Mouse (Mus musculus) liver, postnatal 0 days (tissue): Measurements from ENCODE around the gene C87436. TPM values are rescaled to one million over a fixed set of nuclear protein-coding genes. Genes with fewer than 3 reads are reported as not detected.
A peak's percentile ranks its signal among the peaks of the same experiment; 100 is the strongest.

ENCODE experiments used
- ATAC-seq: fragments of 200-750 bp; cut with Nextera tagmentation; 2 replicates; pipeline ENCODE4 v1.8.0; 2017; ENCODE audit warnings: mild to moderate bottlenecking, moderate library complexity
- DNase-seq: peaks from one replicate; pipeline ENCODE4 v3.0.0-alpha.2; 2016
- H3K27ac ChIP-seq: fragments of 300-500 bp; sonication (generic); 2 replicates; pipeline ENCODE4 v1.5.1; 2014; ENCODE audit warnings: antibody characterized with exemption, moderate library complexity, mild to moderate bottlenecking, low read depth
- H3K27me3 ChIP-seq: fragments of 300-500 bp; sonication (generic); 2 replicates; pipeline ENCODE4 v1.6.1; 2014; ENCODE audit warnings: low read length, control low read depth, mixed read lengths; ENCODE audit not compliant: insufficient read depth
- H3K36me3 ChIP-seq: fragments of 300-500 bp; sonication (generic); replicated peaks from 2 replicates; pipeline ENCODE4 v1.6.1; 2014; ENCODE audit warnings: mild to moderate bottlenecking, control low read depth, low read length, moderate library complexity, mixed read lengths; ENCODE audit not compliant: insufficient read depth
- H3K4me1 ChIP-seq: fragments of 300-500 bp; sonication (generic); 2 replicates; pipeline ENCODE4 v1.6.1; 2014; ENCODE audit warnings: antibody characterized with exemption, mild to moderate bottlenecking, control low read depth; ENCODE audit not compliant: insufficient read depth
- H3K4me2 ChIP-seq: fragments of 300-500 bp; sonication (generic); 2 replicates; pipeline ENCODE4 v1.6.1; 2014; ENCODE audit warnings: low read depth, mild to moderate bottlenecking, low read length, moderate library complexity, mixed read lengths
- H3K4me3 ChIP-seq: fragments of 300-500 bp; sonication (generic); 2 replicates; pipeline ENCODE4 v1.5.1; 2014; ENCODE audit warnings: low read depth, low read length
- H3K9ac ChIP-seq: fragments of 300-500 bp; sonication (generic); replicated peaks from 2 replicates; pipeline ENCODE4 v1.6.1; 2014; ENCODE audit warnings: mild to moderate bottlenecking, moderate library complexity
- H3K9me3 ChIP-seq: fragments of 300-500 bp; sonication (generic); 2 replicates; pipeline ENCODE4 v1.6.1; 2016; ENCODE audit warnings: mild to moderate bottlenecking, control low read depth, low read length, mixed read lengths
- CTCF ChIP-seq: sonication (generic); IDR thresholded peaks from 2 replicates; pipeline ENCODE4 v1.5.1; 2016; ENCODE audit warnings: antibody characterized with exemption, low read depth
- EP300 ChIP-seq: IDR thresholded peaks from 2 replicates; pipeline ENCODE4 v1.6.1; 2016; ENCODE audit warnings: antibody characterized with exemption, low read depth, mild to moderate bottlenecking
- WGBS: fragments of 180-500 bp; shearing (Covaris S2); extraction: QIAGEN DNeasy Blood & Tissue Kit; methylation state at CpG from one replicate; pipeline ENCODE4 v1.1.7; 2014; ENCODE audit not compliant: insufficient replicate concordance; 5-methylcytosine and 5-hydroxymethylcytosine counted together
- polyA plus RNA-seq: library from polyadenylated mRNA; unstranded; fragments of >200 nt; fragmentation: Nextera tagmentation; extraction: Ambion mirVana; gene quantifications from 2 replicates; pipeline ENCODE4 v1.2.1, GENCODE M21; 2015

The C87436 gene
- polyA plus RNA-seq, 1 experiment from 2014 or later, result 9.5 TPM

DNA sequence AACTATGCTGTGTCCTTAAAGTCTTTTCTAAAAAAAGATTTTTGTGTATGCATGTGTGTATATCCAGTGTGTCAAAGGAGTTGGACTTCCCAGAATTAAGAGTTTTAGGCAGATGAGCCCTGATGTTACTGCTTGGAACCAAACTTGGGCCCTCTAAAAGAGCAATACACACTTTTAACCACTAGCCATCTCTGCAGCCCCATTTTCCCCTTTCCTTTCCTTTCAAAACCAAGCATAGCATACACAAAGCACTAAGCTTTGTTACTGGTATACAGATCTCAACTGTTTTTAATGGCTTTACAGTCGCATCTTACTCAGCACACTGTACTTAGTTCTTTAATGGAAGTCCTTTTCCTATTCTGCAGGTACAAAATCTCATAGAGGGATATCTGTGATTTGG is 1.4 kb downstream of the C87436 start:
- TF ChIP-seq CTCF (no peak), EP300 (no peak)
- H3K4me2 ChIP-seq, result peak overlapping the region; percentile 72
- peaks cover 10% of the 10 kb centered on the region for H3K4me1 ChIP-seq
- H3K27ac ChIP-seq, result peak overlapping the region; percentile 99; the same call in 1 of the 2 replicates
- DNase-seq (no peak), ATAC-seq (no peak)
- no peaks in the 10 kb centered on the region for H3K27me3 ChIP-seq
- H3K9ac ChIP-seq, result peak overlapping the region; percentile 91
- H3K9me3 ChIP-seq, result no peaks in the 10 kb centered on the region
- peaks cover 13% of the 10 kb centered on the region for H3K36me3 ChIP-seq
- 82% methylated on average over 1 of the region's 1 CpGs for WGBS
- peak overlapping the region; percentile 70 for H3K4me3 ChIP-seq

DNA sequence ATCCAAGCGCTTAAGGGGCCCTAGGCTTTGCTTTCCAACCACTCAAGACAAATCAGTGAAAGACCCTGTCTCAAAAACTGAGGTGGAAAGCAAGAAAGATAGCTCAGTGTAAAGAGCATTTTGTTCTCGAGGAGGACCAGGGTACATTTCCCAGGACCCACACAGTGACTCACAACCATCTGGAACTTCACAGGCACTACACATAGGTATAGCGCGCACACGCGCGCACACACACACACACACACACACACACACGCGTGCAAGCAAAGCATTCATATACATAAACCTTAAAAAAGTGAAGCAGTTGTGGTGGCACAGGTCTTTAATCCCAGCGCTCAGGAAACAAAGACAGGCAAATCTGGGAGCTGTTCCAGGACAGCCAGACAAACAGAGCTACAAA is 3.4 kb downstream of the C87436 start:
- no peaks in the 10 kb centered on the region for H3K27me3 ChIP-seq
- peaks cover 10% of the 10 kb centered on the region for H3K4me1 ChIP-seq
- H3K4me3 ChIP-seq, result no peak overlapping the region
- TF ChIP-seq CTCF, result no peak
- peaks cover 21% of the 10 kb centered on the region for H3K36me3 ChIP-seq
- no peak for DNase-seq
- H3K27ac ChIP-seq, result no peak overlapping the region
- ATAC-seq, result no peak
- no peaks in the 10 kb centered on the region for H3K9me3 ChIP-seq
- no peak overlapping the region for H3K4me2 ChIP-seq
- 91% methylated on average over 10 of the region's 10 CpGs for WGBS
- no peak overlapping the region for H3K9ac ChIP-seq

DNA sequence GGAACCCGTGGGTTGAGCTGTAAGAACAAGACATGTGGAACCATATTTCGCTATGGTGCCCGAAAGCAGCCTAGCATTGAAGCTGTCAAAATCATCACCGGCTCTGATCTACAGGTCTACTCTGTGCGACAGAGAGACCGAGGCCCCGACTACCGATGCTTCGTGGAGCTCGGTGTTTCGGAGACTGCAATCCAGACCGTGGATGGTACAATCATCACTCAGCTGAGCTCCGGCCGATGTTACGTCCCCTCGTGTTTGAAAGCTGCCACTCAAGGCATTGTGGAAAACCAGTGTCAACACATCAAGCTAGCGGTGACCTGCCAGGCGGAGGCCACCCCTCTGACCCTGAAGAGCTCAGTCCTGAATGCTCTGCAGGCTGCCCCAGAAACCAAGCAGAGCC is 7.4 kb downstream of the C87436 start:
- Histone ChIP-seq H3K36me3 (peaks cover 44% of the 10 kb centered on the region), H3K4me1 (no peaks in the 10 kb centered on the region), H3K4me3 (no peak overlapping the region), H3K27me3 (no peaks in the 10 kb centered on the region), H3K9ac (no peak overlapping the region), H3K9me3 (no peaks in the 10 kb centered on the region), H3K27ac (no peak overlapping the region), H3K4me2 (no peak overlapping the region)
- 90% methylated on average over 18 of the region's 18 CpGs for WGBS
- no peak for DNase-seq
- no peak for ATAC-seq
- no peak for TF ChIP-seq CTCF
- TF ChIP-seq EP300, result no peak

DNA sequence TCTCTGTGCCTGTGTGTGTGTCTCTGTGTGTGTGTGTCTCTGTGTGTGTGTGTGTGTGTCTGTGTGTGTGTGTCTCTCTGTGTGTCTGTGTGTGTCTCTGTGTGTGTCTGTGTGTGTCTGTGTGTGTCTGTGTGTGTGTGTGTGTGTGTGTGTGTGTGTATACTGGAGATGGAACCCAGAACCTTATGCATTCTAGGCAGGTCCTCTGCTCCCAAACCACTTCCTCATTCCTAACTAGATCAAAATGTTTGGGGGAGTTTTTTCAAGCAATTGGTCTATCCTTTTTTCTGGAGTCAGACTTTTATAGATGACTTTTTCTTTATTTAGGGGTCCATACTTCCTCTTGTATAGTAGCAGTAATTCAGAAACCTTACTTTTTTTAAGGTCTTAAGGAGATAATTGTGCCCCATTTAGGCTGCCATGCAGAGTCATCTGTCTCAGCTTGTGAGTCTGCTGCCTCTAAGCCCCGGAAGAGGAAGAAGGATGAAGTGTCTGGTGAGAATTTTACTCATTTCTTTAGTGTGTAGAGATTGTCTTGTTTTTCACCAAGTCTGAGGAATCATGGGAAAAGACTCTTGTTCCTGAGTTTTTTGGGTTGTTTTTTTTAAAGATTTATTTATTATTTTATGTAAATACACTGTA is 8.9 kb downstream of the C87436 start:
- Histone ChIP-seq H3K4me2 (no peak overlapping the region), H3K4me1 (no peaks in the 10 kb centered on the region), H3K9ac (no peak overlapping the region), H3K4me3 (no peak overlapping the region), H3K27ac (no peak overlapping the region), H3K36me3 (peaks cover 49% of the 10 kb centered on the region), H3K27me3 (no peaks in the 10 kb centered on the region), H3K9me3 (no peaks in the 10 kb centered on the region)
- TF ChIP-seq EP300 (no peak), CTCF (no peak)
- no peak for ATAC-seq
- no peak for DNase-seq
- 42% methylated on average over 1 of the region's 1 CpGs for WGBS

DNA sequence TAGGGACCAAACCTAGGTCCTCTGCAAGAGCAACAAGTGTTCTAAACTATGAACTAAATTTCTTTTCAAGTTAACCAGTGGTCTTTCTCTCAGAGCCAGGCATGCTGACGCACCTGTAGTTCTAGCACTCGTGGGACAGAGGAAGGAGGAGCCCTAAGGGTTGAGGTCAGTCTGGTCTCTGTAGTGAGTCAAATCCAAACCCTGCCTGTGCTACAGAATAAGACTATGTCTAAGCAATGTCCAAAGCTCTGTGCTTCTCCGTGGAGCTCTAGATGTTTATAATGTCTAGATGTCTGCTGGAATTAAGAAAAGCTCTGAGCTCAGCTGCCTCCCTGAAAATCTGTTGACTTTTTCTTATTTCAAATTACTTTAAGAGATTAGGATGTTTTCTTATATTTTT is 18.6 kb downstream of the C87436 start:
- DNase-seq (no peak), ATAC-seq (no peak)
- Histone ChIP-seq H3K9ac (no peak overlapping the region), H3K4me2 (no peak overlapping the region), H3K9me3 (no peaks in the 10 kb centered on the region), H3K36me3 (peaks cover 45% of the 10 kb centered on the region), H3K4me1 (no peaks in the 10 kb centered on the region), H3K27ac (no peak overlapping the region), H3K4me3 (no peak overlapping the region), H3K27me3 (no peaks in the 10 kb centered on the region)
- WGBS, result 82% methylated on average over 3 of the region's 3 CpGs
- TF ChIP-seq EP300, result no peak
- TF ChIP-seq CTCF, result no peak

DNA sequence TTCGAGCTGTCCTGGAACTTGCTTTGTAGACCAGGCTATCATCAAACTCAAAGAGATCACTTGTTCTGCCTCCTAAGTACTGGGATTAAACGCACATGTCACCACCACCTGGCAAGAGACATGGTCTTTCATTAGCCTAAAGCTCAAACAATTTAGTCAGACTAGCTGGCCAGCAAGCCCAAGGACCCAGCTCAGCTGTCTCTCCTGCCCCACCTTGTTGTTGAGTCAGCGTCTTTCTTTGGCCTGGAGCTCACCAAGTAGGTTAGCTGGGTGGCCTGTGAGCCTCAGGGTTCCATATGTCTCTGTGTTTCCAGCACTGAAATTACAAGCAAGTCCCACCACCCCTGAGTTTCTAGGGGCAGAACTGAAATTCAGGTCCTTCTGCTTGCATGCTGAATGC is 24.9 kb downstream of the C87436 start:
- TF ChIP-seq CTCF (no peak), EP300 (no peak)
- Histone ChIP-seq H3K4me1 (no peaks in the 10 kb centered on the region), H3K27me3 (no peaks in the 10 kb centered on the region), H3K4me2 (no peak overlapping the region), H3K9ac (no peak overlapping the region), H3K27ac (no peak overlapping the region), H3K36me3 (peaks cover 21% of the 10 kb centered on the region), H3K9me3 (no peaks in the 10 kb centered on the region), H3K4me3 (no peak overlapping the region)
- DNase-seq (no peak), ATAC-seq (no peak)
- WGBS, result 83% methylated on average over 3 of the region's 3 CpGs
